Mouse (Mus musculus): ENCODE measurements at regions not wholly inside any gene's neighbourhood (a gene's known extent, or its start where the extent isn't known, plus 50 kb on each side); places are given as distances from the start of the nearest gene placed in this dataset.

DNA sequence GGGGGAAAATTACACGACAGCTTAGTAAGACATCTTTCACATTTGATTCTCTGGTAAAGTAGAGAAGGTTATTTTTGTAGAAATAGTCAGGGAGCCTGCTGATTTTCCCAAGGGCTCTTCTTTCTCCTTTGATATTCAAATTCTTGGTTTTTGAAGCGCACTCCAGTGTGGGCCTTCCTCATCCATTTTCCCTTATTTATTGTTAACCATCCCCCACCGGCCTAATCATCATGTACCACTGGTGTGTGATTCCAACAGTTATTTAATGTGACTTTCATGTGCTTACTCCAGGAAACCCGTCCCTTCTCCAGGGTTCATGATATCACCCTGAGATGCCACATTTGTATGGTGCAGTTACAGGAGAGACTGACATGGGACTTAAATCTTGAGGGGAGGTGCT, 114.0 kb upstream of the Epha4 start:
- ATAC-seq (replicated peaks; ENCODE audit: low FRiP score, low TSS enrichment, poor library complexity, severe bottlenecking): no peak

DNA sequence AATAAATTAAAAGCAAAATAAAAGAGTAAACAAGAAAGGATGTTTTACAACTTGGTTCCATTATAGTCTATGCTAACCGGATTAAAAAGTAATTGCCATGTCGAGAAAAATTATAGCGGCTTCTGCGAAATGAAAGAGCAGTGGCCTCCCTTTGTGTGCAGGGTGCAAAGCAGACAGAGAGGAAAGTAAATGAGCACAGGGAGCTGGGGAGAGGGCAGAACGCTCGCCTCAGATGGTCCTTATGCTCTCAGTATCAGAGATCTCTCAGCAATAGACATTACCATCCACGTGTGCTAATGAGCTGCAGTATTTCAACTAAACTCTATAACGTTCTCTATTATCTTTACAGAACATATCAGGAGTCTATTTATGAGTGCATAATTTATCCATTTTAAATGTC, 102.6 kb upstream of the Epha4 start:
- no peak for ATAC-seq (replicated peaks; ENCODE audit: low FRiP score, low TSS enrichment, poor library complexity, severe bottlenecking)

DNA sequence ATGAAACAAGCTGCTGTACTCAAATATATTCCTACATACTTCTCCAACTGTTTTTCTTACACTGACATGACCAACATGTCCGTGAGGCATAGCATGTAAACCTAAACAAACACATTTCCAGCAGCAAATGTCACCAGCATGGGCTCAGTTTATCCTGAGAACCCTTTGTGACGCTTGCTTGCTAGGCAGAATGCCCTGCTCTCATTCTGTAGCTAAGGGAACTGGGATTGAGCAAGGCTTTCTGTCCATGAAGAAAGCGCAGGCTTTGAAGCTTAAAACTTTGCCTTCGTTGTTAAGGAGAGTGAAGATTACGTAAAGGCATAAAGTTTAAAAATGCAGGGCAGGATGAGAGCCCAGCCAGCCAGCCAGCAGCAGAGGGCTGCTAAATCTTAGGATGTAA, 85.6 kb upstream of the Epha4 start:
- ATAC-seq (replicated peaks; ENCODE audit: low FRiP score, low TSS enrichment, poor library complexity, severe bottlenecking): no peak

DNA sequence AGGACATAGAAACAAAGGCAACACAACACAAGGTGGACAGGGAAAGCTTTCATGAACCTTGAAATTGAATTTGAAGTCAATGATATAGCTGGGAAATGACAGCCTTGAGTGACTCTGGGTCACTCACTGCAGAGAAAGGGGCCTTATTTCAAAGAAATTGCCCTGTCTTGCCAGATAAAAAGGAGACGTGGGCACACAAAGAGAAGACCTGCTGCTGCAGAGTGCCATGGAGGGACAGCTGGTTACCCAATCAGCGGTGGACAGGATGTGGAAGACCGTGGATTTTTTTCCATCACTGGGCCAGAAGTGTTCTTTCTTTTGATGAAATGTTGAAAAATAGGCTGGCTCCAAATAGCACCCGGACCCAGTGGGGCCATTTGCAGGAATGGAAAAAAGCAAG, 77.8 kb upstream of the Epha4 start:
- ATAC-seq (replicated peaks; ENCODE audit: low FRiP score, low TSS enrichment, poor library complexity, severe bottlenecking): no peak

DNA sequence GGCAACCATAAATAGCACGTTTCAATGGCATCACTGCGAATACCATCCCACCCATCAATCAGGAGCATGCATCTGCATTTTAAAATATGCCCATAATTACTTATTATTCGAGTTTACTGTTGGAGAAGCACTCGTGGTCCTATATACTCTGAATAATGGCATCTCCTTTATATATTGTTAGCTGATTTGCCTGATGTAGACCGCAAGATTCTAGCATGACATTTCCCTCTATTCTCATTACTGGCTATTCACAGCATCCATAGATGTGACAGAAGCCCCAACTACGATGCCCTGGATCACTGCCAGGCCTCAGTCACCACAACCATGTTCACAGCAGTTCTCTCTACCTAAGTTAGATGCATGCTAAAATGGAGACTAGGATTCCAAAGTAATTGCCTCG, 77.4 kb upstream of the Epha4 start:
- ATAC-seq (replicated peaks; ENCODE audit: low FRiP score, low TSS enrichment, poor library complexity, severe bottlenecking): no peak

DNA sequence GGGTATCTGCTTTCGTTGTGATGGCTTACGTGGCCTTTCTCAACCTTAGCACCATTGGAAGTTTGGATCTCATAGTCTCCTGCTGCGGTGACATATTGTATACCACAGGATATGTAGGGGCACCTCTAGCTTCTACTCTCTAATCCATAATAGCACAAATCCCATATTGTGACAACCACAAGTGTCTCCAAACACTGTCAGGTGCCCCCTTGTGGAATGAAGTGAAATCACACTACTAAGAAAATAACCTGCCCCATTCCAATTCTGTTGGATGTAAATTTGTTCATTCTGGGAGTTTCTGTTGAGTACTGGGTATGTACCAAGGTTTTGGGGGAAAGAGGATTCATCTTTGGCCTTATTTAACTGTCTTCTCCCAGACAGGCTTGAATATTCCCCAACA, 74.5 kb upstream of the Epha4 start:
- ATAC-seq (replicated peaks; ENCODE audit: low FRiP score, low TSS enrichment, poor library complexity, severe bottlenecking): no peak

DNA sequence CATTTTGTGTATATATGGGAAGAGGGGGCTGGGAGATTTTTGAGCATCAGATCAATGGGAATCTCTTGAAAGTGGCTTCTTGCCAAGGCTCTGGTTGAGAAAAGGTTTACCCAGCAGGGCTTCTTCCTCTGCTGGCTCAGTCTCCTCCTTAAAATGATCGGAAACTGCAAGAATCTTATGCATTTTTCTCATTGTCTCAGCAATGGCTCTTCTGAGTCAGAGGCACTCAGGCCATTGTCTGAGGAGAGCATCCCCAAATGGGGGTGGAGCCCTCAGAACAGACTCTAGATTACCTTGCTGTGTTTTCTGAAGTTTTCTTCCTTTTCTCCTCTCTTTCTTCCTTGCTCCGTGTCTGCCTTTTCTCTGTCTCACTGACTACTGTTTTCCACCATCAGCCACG, 70.6 kb upstream of the Epha4 start:
- no peak for ATAC-seq (replicated peaks; ENCODE audit: low FRiP score, low TSS enrichment, poor library complexity, severe bottlenecking)

DNA sequence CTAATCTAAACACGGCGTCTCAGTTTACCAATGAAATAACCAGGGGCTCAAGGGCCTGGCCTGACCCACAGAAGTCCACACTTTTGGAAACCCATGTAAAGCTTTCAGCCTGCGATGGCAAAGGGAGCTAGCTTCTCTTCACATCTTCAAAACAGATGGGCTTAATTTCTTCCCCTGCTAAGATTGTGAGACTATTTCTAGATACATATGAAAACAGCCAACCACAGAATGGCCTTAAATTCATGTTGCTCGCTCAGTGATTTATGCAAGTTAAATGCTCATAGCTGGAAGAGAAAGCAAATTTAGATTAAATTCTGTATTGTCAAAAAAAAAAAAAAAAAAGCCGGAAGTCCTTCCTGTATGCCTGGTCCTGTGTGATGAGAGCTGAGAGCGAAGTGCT, 53.2 kb upstream of the Epha4 start:
- no peak for ATAC-seq (replicated peaks; ENCODE audit: low FRiP score, low TSS enrichment, poor library complexity, severe bottlenecking)

DNA sequence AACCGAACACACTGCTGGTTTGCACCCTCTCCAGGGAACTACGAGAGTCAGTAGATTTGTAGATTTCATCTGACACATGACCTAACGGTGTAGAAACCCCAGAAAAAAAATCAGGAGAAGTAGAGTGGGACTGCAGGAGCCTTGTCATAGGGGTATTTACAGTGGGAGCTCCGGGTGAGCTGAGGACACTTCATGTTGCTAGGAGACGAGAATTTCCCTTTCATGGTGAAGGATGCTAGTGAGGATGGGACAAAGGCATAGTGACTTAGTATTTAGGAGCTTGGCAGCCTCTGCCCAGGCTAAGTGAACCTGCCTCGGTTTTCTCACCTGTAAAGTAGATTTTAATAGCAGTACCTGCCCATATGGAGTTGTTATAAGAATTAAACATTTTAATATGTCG, 52.8 kb upstream of the Epha4 start:
- ATAC-seq (replicated peaks; ENCODE audit: low FRiP score, low TSS enrichment, poor library complexity, severe bottlenecking): no peak

Data from megakaryocyte-erythroid progenitor cell, adult 5-6 weeks (primary cell).